Mouse (Mus musculus) large intestine, adult 2 months (tissue): ENCODE measurements at regions not wholly inside any gene's neighbourhood (a gene's known extent, or its start where the extent isn't known, plus 50 kb on each side); places are given as distances from the start of the nearest gene placed in this dataset.

Experiments used
- DNase-seq: peaks from one replicate; pipeline ENCODE4 v3.0.0-alpha.2; 2012; ENCODE audit warnings: low read depth, low spot score
- WGBS: fragments of 180-500 bp; shearing (Covaris S2); methylation state at CpG from one replicate; pipeline ENCODE4 v1.1.7; 2018; 5-methylcytosine and 5-hydroxymethylcytosine counted together

DNA sequence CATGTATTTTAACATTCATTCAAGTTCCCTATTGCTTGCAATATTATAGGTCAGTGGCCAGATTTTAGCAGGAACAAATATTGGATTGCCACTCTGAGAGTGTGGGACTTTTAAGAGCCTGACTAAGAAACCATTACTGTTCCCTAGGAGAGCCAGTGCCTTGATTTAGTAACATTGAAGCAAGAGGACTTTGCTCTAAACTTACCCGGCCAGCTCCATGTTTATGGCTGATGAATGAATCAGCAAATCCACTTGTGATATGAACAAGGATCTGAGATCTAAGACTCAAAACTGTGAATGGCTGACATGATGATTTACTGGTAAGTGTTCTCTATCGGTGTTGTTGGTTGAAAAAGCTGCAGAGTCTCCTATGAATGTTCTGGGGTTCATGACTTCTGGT lies 236.4 kb downstream of the Brinp2 start:
- DNase-seq, result peak; percentile 2
- 32% methylated on average over 2 of the region's 2 CpGs for WGBS

DNA sequence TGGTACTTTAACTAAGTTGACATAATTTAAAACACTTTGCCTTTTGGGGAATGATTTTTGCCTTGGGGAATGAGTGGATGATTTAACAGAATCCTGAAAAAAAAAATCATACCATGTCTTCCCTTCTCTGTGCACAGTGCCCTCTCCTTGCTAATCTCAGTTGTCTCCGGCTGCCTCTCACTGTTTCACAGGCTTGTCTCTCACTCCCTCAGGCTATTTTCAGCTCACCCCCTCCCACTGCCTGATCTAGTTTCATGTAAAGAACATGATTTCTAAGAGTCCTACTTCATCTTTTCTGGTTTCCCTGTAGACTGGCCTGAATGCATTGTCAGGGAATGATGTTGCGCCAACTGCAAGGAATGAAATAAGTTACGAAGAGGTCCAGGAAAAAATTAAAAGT lies 231.2 kb downstream of the Brinp2 start:
- DNase-seq, result no peak
- 94% methylated on average over 3 of the region's 3 CpGs for WGBS

DNA sequence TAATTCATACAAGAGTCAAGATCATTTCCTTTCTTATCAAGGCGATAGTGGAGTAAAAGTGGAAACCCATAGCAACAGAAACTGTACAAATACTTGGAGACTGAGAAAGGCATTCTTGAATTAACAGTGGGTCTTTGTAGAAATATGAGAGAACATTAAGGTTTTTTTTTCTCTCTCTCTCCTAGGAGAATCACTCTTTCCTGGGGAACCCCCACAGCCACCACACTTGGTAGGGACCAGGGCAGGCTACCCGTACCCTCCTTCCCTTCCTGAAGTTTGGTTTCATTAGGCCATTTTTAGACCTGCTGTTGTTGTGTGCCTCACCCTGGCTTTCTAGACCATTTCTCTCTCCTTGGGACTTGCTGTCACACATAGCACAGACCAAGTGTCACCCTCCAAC lies 229.9 kb downstream of the Brinp2 start:
- DNase-seq, result no peak
- WGBS, result 67% methylated on average over 2 of the region's 2 CpGs

DNA sequence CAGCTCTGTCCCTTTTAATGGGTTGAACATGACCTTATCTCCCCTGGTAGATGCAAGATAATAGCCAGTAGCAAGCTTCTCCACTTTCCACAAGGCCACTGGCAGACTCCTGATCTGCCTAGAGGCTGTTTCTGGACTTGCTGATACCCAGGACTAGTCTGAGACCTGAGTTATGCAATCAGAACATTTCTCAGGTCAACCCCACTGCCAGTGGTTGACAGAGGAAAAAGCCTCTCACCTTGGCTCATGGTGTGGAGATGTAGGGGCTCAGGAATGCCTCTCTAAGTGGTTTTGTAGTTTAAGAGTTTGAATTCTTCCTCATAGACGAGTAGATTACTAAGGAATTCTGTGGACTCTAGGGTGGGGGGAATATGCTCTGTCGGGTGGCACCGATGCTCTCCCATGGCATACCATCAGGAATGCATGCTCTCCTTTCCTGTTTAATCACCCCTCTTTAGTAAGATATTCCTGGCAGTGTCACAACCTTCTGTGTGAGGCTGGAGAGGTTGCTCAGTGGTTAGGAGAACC lies 226.8 kb downstream of the Brinp2 start:
- DNase-seq, result no peak
- 70% methylated on average over 3 of the region's 3 CpGs for WGBS

DNA sequence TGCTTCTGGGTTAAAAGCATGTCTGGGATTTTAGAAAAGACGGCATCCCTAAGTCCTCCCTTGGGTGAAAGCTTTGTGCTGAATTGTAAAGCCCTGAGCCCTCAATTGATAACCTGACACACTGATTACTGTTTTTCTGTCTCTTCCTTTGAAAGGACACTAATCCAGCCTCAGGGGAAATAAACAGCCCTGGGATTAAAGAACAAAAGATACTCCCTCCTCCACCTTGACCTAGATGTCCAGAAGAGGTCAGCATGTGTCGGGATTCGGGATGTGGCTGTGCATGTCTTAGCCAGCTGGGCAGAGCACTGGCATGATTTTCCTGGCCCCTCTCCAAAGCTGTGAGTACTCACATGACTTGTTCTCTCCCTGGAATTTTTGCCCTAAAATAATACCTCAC lies 208.6 kb downstream of the Brinp2 start:
- 42% methylated on average over 3 of the region's 3 CpGs for WGBS
- DNase-seq, result no peak

DNA sequence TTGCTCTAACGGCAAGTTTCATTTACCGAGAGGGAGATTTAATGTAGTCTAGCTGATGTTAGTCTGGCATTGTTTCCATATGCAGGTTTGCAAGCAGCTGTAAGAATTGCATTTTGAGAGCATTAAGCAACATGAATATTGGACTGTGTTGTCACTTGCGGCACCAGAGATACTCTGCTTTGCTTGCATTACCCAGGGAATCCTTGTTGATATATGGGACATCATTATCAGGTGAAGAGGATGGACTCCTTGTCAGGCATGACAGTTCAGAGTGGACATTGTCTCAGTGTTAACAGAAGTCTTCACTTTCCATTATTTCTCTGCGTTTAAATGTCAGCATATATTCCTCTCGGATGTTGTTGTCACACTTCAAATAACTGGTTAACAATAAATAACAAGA lies 208.1 kb downstream of the Brinp2 start:
- WGBS, result 88% methylated on average over 5 of the region's 5 CpGs
- no peak for DNase-seq

DNA sequence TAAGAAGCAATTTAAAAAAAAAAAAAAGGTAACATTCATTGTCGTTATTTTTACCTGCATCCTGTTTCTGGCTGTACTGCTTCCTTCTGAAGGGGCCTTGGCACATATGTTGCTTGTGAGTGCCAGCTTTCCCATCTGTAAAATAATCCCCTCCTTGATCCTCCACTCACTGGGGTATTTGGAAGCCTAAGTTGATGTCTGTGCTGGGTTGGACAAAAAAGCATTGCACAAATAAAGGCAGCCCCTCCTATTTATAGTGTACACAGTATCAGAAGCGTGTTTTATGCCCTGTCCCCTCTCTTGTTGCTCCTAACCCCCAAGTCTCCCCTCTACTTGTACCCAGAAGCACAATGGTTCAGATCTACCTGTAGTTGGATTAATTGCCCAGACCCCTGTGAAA lies 195.0 kb downstream of the Brinp2 start:
- WGBS, result 43% methylated on average over 2 of the region's 2 CpGs
- DNase-seq, result no peak

DNA sequence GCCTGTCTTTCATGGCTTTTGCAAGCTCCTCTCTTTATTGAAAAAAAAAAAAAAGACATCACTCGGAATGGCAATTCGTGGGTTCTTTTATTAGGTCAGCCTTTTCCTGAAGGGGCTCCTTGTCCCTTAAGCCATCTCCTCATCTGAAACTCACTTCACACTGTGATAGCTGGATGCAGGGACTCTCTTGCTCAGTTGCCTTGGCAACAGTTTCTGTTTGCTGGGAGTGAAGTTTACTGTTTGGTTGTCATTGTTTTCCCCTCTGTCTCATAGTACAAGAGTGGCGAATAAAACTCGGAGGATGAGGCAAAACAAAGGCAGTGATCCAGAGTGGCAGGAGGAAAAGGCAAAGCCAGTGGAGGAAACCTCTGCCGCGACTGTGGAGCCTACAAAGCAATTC lies 194.6 kb downstream of the Brinp2 start:
- no peak for DNase-seq
- 59% methylated on average over 6 of the region's 6 CpGs for WGBS

DNA sequence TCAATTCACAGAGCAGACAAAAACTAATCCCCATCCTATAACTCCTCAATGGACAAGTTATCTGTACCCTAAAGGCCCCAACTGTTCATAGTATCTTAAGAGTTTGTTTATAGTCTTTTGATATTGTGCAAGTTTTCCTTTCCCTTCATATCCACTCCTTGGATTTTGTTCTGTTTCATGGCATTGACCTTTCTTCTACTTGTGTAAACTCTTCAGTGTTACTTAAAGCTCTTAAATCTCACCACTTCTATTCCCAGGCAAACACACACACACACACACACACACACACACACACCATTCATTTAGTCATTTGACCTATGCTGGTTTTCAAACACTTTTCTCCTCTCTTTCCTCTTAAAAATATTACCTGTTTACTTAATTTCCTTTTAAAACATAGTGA lies 192.7 kb downstream of the Brinp2 start:
- DNase-seq, result no peak

DNA sequence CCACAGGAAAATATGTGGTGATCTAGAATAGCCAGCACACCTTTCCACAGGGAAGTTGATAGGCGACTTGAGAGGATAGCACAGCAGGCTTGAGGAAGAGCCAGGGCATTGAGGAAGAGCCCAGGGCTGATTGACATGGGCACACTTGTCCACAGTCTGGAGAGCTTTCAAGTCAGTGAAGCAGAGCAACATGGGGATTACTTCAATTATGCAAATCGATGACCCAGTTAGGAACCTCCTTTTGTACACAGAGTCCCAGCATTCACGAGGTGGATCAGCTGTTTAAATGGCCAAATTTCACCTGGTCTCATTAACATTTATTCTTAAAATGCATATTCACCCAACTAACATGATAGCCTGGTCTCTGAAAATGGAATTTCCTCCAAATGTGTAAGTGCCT lies 186.1 kb downstream of the Brinp2 start:
- WGBS, result 53% methylated on average over 3 of the region's 3 CpGs
- DNase-seq, result no peak

DNA sequence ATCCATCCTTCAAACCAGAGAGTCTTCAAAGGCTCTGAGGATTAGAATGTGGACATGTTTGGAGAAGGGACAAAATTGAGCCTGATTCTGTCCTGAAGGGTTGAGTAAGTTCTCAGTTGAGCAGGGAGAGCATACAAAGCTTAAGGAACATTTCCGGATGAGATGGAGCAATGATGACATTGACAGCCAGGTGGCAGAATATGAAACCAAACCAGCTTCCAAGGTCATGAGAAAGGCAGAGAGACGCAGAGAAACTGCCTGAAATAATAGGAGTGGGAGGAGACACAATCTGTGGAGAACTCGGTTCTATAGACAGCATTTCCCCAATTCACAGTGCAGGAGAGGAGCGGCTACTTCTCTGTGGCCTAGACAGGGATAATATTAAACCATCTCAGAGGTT lies 176.0 kb downstream of the Brinp2 start:
- no peak for DNase-seq
- 54% methylated on average over 4 of the region's 4 CpGs for WGBS

DNA sequence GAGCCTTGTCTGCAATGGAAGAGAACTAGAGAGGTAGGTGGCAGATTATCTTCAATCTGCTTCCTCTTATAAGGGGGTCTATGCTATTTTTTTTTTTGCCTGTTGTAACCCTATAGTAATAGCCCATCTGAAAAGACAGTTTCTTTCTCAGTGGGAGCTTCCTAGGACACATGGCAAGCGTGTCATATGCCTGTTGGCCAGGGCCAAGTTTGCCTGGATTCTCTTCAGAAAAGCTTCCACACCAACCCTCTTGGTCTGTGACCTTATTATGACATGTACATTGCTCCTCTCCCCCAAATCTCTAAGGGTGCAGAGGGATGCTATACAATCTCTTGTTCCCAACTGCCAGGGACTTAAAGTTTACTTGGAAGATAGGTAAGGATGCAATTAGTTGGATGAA lies 174.8 kb downstream of the Brinp2 start:
- WGBS, result 51% methylated on average over 1 of the region's 1 CpGs
- DNase-seq, result no peak

DNA sequence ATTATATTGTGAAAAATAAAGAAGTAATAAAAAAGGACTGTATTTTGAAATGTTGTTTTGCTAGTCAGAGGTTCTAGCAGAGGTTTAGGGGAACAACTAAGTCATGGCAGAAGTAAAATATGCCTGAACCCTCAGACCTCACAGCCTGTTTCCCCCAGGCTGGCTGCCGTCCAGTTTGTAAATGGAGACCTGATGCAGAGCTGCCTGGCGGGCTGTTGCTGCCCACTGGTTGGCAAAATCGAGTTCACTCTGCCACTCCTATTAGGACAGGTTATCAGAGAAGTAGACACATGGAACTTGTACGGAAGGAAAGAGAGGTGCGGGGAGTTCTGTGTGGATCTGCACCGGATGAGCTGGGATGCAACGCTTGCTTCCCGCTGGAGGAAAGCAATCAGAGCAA lies 168.5 kb downstream of the Brinp2 start:
- WGBS, result 73% methylated on average over 8 of the region's 8 CpGs
- DNase-seq, result no peak

DNA sequence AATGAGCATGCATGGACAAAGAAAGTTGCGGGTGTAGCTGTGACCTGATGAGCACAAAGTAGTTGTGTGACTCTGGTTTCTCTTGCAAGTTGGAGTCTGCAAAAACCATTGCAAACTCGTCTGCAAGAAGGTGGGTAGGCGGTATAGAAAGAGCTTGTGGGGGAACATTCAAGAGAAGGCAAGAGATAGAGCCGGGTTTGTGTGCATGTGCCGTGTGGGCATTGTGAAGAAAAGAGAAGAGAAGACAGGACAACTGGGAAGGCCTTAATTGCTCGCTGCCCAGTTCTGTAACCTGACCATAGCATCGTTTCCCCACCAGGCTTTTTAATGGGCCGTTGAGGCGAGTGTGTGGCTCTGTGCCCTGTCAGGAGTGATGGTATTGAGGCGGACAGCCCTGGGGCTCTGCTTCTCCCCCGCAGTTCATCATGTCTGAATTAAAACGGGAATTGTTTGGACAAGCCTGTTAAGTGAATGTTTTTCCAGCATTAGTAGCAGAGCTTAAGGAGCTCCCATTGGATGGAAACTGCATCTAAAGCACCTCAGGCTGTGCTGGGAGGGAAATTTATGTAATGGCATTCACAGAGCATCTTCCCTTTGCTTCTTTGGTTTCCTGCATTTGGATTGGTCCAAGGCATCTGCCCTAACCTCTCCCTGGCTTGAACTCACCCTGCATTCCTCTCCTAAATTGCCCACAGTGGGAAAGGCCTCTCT lies 163.1 kb downstream of the Brinp2 start:
- DNase-seq, result no peak
- 51% methylated on average over 12 of the region's 12 CpGs for WGBS

DNA sequence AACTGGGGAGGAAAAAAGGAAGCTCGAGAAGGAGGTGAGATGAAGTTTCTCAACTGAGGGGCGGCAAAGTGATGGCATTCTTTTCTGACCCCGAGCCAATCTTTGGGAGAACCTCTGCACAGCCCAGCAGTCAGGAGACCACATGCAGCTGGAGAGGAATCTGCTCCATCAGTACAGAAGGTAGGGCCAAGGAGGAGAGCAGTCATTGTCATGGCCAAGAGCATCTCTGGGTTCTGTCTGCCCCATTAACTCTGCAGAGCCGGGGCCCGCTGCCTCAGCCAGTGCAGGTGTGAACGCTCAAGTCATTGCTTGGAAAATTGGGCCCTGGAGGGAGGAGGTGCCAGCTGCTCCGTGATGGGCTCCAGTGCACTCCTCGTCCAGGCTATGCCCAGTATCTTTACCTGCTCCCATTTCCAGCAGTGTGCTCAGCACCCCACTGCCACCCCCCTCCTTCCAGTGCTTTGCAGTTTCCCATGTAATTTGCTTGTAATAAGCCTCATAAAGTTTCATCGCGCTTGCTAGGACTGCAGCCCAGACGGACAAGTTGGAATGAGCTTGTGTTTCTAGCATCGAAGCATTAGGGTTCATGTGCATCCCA lies 162.1 kb downstream of the Brinp2 start:
- 58% methylated on average over 12 of the region's 12 CpGs for WGBS
- no peak for DNase-seq
